Mouse (Mus musculus) heart, postnatal 0 days (tissue): ENCODE measurements around the gene Srgap1.
"Not testable (repeated sequence)": the region's sequence is repeated elsewhere in the genome, so short reads cannot be mapped to it uniquely, and the experiment has no call there.

Source experiments
- CTCF ChIP-seq: IDR thresholded peaks from 2 replicates; pipeline ENCODE4 v1.5.1; 2016; ENCODE audit warnings: antibody characterized with exemption, control low read depth, low read depth
- EP300 ChIP-seq: IDR thresholded peaks from 2 replicates; pipeline ENCODE4 v1.6.1; 2016; ENCODE audit warnings: antibody characterized with exemption, low read depth

- TF ChIP-seq CTCF, result peak; percentile 24
- TF ChIP-seq EP300, result not testable (repeated sequence)
Observed at GRCm38 (mm10) chr10:121767295-121767694, 279.8 kb downstream of the Srgap1 start.
